21 mouse cellular contexts compared by ENCODE assay signal in genomic region chr3:127525188-127525819, GRCm38 (mm10). TPM values are rescaled to one million over a fixed set of nuclear protein-coding genes. Genes with fewer than 3 reads are reported as not detected.
DNase-seq lines count a peak whose midpoint lies in the region; ATAC-seq lines count a peak whose summit lies in the region.
"Had no signal": no experiment of that assay in that cellular context is flagged by ENCODE, and none has a peak within 500 bp of the region (broad histone marks: within the 10 kb centered on the region; RNA-seq: fewer than 3 reads in every experiment).

No protein-coding gene starts in this region.

- H3K27me3 ChIP-seq in heart, embryonic 14.5 days (ENCODE audit: control insufficient read depth, insufficient read depth, low read length) = no peaks in the 10 kb centered on the region
- H3K27me3 ChIP-seq: forebrain, embryonic 13.5 days; hindbrain, embryonic 15.5 days; kidney, embryonic 15.5 days; stomach, embryonic 15.5 days had no signal

- H3K36me3 ChIP-seq in heart, embryonic 14.5 days (ENCODE audit: control insufficient read depth, insufficient read depth, low read length) = no peaks in the 10 kb centered on the region
- H3K36me3 ChIP-seq: embryonic facial prominence, embryonic 10.5 days; hindbrain, embryonic 15.5 days; kidney, embryonic 15.5 days; midbrain, embryonic 10.5 days; stomach, embryonic 15.5 days had no signal

- 0 out of 2 replicates have a peak overlapping the region, but pooled peaks have one; percentile 29 for H3K27ac ChIP-seq in brown adipose tissue, adult 24 weeks (replicated peaks; ENCODE audit: low read depth, low read length)
- H3K27ac ChIP-seq in heart, embryonic 14.5 days (replicated peaks in 1 of 2; ENCODE audit: control insufficient read depth in 1 of 2, insufficient read depth in 1 of 2, low read depth in 2 of 2, low read length in 2 of 2) = peak overlapping the region; percentile 81 to 95
- H3K27ac ChIP-seq: embryonic facial prominence, embryonic 10.5 days; forebrain, embryonic 13.5 days; hindbrain, embryonic 15.5 days; kidney, embryonic 15.5 days; midbrain, embryonic 10.5 days; stomach, embryonic 15.5 days had no signal

- no peaks in the 10 kb centered on the region for H3K9me3 ChIP-seq in heart, embryonic 14.5 days (ENCODE audit: control insufficient read depth, low read length)
- H3K9me3 ChIP-seq: embryonic facial prominence, embryonic 10.5 days; forebrain, embryonic 13.5 days; hindbrain, embryonic 15.5 days; kidney, embryonic 15.5 days; midbrain, embryonic 10.5 days; stomach, embryonic 15.5 days had no signal

- H3K4me2 ChIP-seq in heart, embryonic 14.5 days (ENCODE audit: low read length) = peak overlapping the region; percentile 50
- H3K4me2 ChIP-seq: forebrain, embryonic 13.5 days; hindbrain, embryonic 15.5 days; kidney, embryonic 15.5 days; stomach, embryonic 15.5 days had no signal

- peak; percentile 50 to 65 for DNase-seq in heart, adult 18-20 months
- DNase-seq in heart, postnatal 4 days = peak; percentile 35
- no peak for DNase-seq in right cerebral cortex, postnatal 25 days
- DNase-seq in kidney, postnatal 36 days = no peak
- DNase-seq in cerebellum, postnatal 14 days = no peak
- DNase-seq: cerebellum, adult 11 months; cerebellum, postnatal 25 days; left cerebral cortex, postnatal 4 days; lung, adult 2 months; lung, postnatal 36 days; spleen, adult 18-20 months had no signal

- ATAC-seq in heart, embryonic 14.5 days (ENCODE audit: insufficient number of reproducible peaks, insufficient read depth, low FRiP score, low read depth) = peak; percentile 72; the same call in 1 of the 2 replicates
- ATAC-seq: forebrain, embryonic 13.5 days; intestine, embryonic 16.5 days had no signal

- H3K4me1 ChIP-seq in brown adipose tissue, adult 24 weeks (ENCODE audit: control insufficient read depth, insufficient read depth, insufficient read length, low read length) = peaks cover 5% of the 10 kb centered on the region
- H3K4me1 ChIP-seq in heart, embryonic 14.5 days (ENCODE audit: control insufficient read depth in 2 of 2, insufficient read depth in 2 of 2, low read length in 2 of 2) = peaks cover 14 to 26% of the 10 kb centered on the region in 2 experiments
- H3K4me1 ChIP-seq: embryonic facial prominence, embryonic 10.5 days; forebrain, embryonic 13.5 days; hindbrain, embryonic 15.5 days; kidney, embryonic 15.5 days; midbrain, embryonic 10.5 days; stomach, embryonic 15.5 days had no signal

- WGBS in heart, embryonic 14.5 days = 23% methylated on average over 8 of the region's 8 CpGs

- H3K9ac ChIP-seq in heart, embryonic 14.5 days (ENCODE audit: low read length) = peak overlapping the region; percentile 54
- H3K9ac ChIP-seq: forebrain, embryonic 13.5 days; hindbrain, embryonic 15.5 days; kidney, embryonic 15.5 days; stomach, embryonic 15.5 days had no signal

- H3K4me3 ChIP-seq in brown adipose tissue, adult 24 weeks (ENCODE audit: insufficient read depth, low read depth, low read length) = no peak overlapping the region
- H3K4me3 ChIP-seq in heart, embryonic 14.5 days (ENCODE audit: control insufficient read depth in 1 of 2, insufficient read depth in 1 of 2, low read depth in 1 of 2, low read length in 2 of 2) = no peak overlapping the region; a peak in 1 of 4 replicates
- H3K4me3 ChIP-seq: embryonic facial prominence, embryonic 10.5 days; forebrain, embryonic 13.5 days; hindbrain, embryonic 15.5 days; kidney, embryonic 15.5 days; midbrain, embryonic 10.5 days; stomach, embryonic 15.5 days had no signal

RNA-seq across cellular contexts. Expression of gene Ank2, which starts 26.2 kb away (rescaled TPM):
- 21.6 and 32.5 TPM in 2 replicates for polyA plus RNA-seq in brown adipose tissue, adult 24 weeks (2012; ENCODE audit: insufficient read depth, insufficient read length, missing spikeins)
- 100 to 1,000 TPM; 310 to 323 TPM for total RNA-seq in heart, adult 18-20 months (2021)
- 49.4 and 49.5 TPM in 2 replicates for polyA plus RNA-seq in heart, embryonic 14.5 days (2014; fragmentation: Nextera tagmentation; extraction: Ambion mirVana)
- total RNA-seq in heart, postnatal 4 days (2021) = 100 to 1,000 TPM; 223 to 230 TPM
- total RNA-seq: monocyte, adult 5-6 weeks had no signal

RNA-seq across cellular contexts. Expression of gene Larp7, which starts 27.8 kb away (rescaled TPM):
- polyA plus RNA-seq in brown adipose tissue, adult 24 weeks (2012; ENCODE audit: insufficient read depth, insufficient read length, missing spikeins) = 14.6 and 17.3 TPM in 2 replicates
- total RNA-seq in heart, adult 18-20 months (2021) = 10 to 100 TPM; 21.8 to 23.0 TPM
- 58.0 and 58.2 TPM in 2 replicates for polyA plus RNA-seq in heart, embryonic 14.5 days (2014; fragmentation: Nextera tagmentation; extraction: Ambion mirVana)
- 10 to 100 TPM; 45.7 to 47.6 TPM for total RNA-seq in heart, postnatal 4 days (2021)

RNA-seq across cellular contexts. Expression of gene Zgrf1, which starts 28.0 kb away (rescaled TPM):
- polyA plus RNA-seq in brown adipose tissue, adult 24 weeks (2012; ENCODE audit: insufficient read depth, insufficient read length, missing spikeins) = 0.17 and 0.48 TPM in 2 replicates
- under 1 TPM; 0.52 to 0.69 TPM for total RNA-seq in heart, adult 18-20 months (2021)
- 8.8 and 9.5 TPM in 2 replicates for polyA plus RNA-seq in heart, embryonic 14.5 days (2014; fragmentation: Nextera tagmentation; extraction: Ambion mirVana)
- total RNA-seq in heart, postnatal 4 days (2021) = 1 to 10 TPM; 8.6 to 9.1 TPM

Comparison
In these comparisons a context has a peak if more than half of its experiments do, and no peak if none do; other contexts are left out.
1. RNA of gene Zgrf1, which starts 28.0 kb away (total RNA-seq): 8.6 to 9.1 TPM in heart, postnatal 4 days; 0.52 to 0.69 TPM in heart, adult 18-20 months; every median in the first group is over 4 times any median in the second.
2. DNase-seq: peak in heart, adult 18-20 months (2 of 2) and heart, postnatal 4 days (single experiment); none in right cerebral cortex, postnatal 25 days (single experiment), kidney, postnatal 36 days (0 of 2) and cerebellum, postnatal 14 days (0 of 2).